Mouse (Mus musculus): ENCODE results near the gene Ilf3.

Ilf3 gene

GRCm38 (mm10) chr9:21340411-21340810, 27.3 kb upstream of the Ilf3 start:
- DNase-seq (ENCODE audit: extremely low read depth, low read depth), result no peak

GRCm38 (mm10) chr9:21346627-21347365, 20.9 kb upstream of the Ilf3 start:
- no peak for DNase-seq (ENCODE audit: extremely low read depth, low read depth)

GRCm38 (mm10) chr9:21348152-21348551, 19.5 kb upstream of the Ilf3 start:
- no peak for DNase-seq (ENCODE audit: extremely low read depth, low read depth)

GRCm38 (mm10) chr9:21351178-21351577, 16.5 kb upstream of the Ilf3 start:
- no peak for DNase-seq (ENCODE audit: extremely low read depth, low read depth)

GRCm38 (mm10) chr9:21351702-21352377, 15.8 kb upstream of the Ilf3 start:
- no peak for DNase-seq (ENCODE audit: extremely low read depth, low read depth)

GRCm38 (mm10) chr9:21352463-21353372, 15.0 kb upstream of the Ilf3 start:
- DNase-seq (ENCODE audit: extremely low read depth, low read depth), result peak; percentile 99

- DNase-seq (ENCODE audit: extremely low read depth, low read depth), result no peak
Observed at GRCm38 (mm10) chr9:21353373-21353686, 14.3 kb upstream of the Ilf3 start.

- DNase-seq (ENCODE audit: extremely low read depth, low read depth), result no peak
Observed at GRCm38 (mm10) chr9:21354796-21355195, 12.9 kb upstream of the Ilf3 start.

GRCm38 (mm10) chr9:21356981-21357718, 10.5 kb upstream of the Ilf3 start:
- DNase-seq (ENCODE audit: extremely low read depth, low read depth), result peak; percentile 70

GRCm38 (mm10) chr9:21366541-21367220, 990 bp upstream of the Ilf3 start:
- DNase-seq (ENCODE audit: extremely low read depth, low read depth), result peak; percentile 79

GRCm38 (mm10) chr9:21368131-21368584, 487 bp downstream of the Ilf3 start:
- no peak for DNase-seq (ENCODE audit: extremely low read depth, low read depth)

GRCm38 (mm10) chr9:21369080-21369479, 1.4 kb downstream of the Ilf3 start:
- no peak for DNase-seq (ENCODE audit: extremely low read depth, low read depth)

GRCm38 (mm10) chr9:21370876-21371275, 3.2 kb downstream of the Ilf3 start:
- no peak for DNase-seq (ENCODE audit: extremely low read depth, low read depth)

GRCm38 (mm10) chr9:21372508-21372907, 4.8 kb downstream of the Ilf3 start:
- DNase-seq (ENCODE audit: extremely low read depth, low read depth), result no peak

- DNase-seq (ENCODE audit: extremely low read depth, low read depth), result peak; percentile 30
Observed at GRCm38 (mm10) chr9:21379195-21379594, 11.5 kb downstream of the Ilf3 start.

- no peak for DNase-seq (ENCODE audit: extremely low read depth, low read depth)
Observed at GRCm38 (mm10) chr9:21380868-21381267, 13.2 kb downstream of the Ilf3 start.

- DNase-seq (ENCODE audit: extremely low read depth, low read depth), result no peak
Observed at GRCm38 (mm10) chr9:21383966-21384365, 16.3 kb downstream of the Ilf3 start.

- DNase-seq (ENCODE audit: extremely low read depth, low read depth), result no peak
Observed at GRCm38 (mm10) chr9:21392646-21393175, 25.0 kb downstream of the Ilf3 start.

GRCm38 (mm10) chr9:21395692-21396091, 28.0 kb downstream of the Ilf3 start:
- no peak for DNase-seq (ENCODE audit: extremely low read depth, low read depth)

- no peak for DNase-seq (ENCODE audit: extremely low read depth, low read depth)
Observed at GRCm38 (mm10) chr9:21397170-21397569, 29.5 kb downstream of the Ilf3 start.

Data from MEL-GATA-1-ER (cell line).